Mouse (Mus musculus) CH12.LX (cell line): ENCODE measurements around the gene Spata3. TPM values are rescaled to one million over a fixed set of nuclear protein-coding genes. Genes with fewer than 3 reads are reported as not detected.

ENCODE experiments used
- DNase-seq: peaks from one replicate; pipeline ENCODE4 v3.0.0-alpha.2; 2013; ENCODE audit errors: extremely low read depth
- H3K27ac ChIP-seq: 2 replicates; pipeline ENCODE4 v1.5.1; 2012; ENCODE audit warnings: low read depth, mild to moderate bottlenecking, control low read depth, moderate library complexity; ENCODE audit not compliant: insufficient read depth
- H3K27me3 ChIP-seq: replicated peaks from 2 replicates; pipeline ENCODE3; 2012; ENCODE audit warnings: inconsistent platforms
- H3K36me3 ChIP-seq, 2 experiments: replicated peaks in 1 of 2; 2 replicates each; pipeline versions ENCODE3 to v1.6.1; 2012; ENCODE audit warnings: inconsistent platforms in 1 of 2, low read length in 1 of 2, mild to moderate bottlenecking in 1 of 2, mixed read lengths in 1 of 2, moderate library complexity in 1 of 2; ENCODE audit not compliant: control insufficient read depth in 1 of 2, insufficient read depth in 1 of 2
- H3K4me1 ChIP-seq, 2 experiments: 2 replicates each; pipeline ENCODE4 v1.6.1; 2012; ENCODE audit warnings: inconsistent platforms in 1 of 2, moderate library complexity in 1 of 2; ENCODE audit not compliant: insufficient read depth in 2 of 2, control insufficient read depth in 1 of 2
- H3K4me2 ChIP-seq: 2 replicates; pipeline ENCODE4 v1.6.1; 2012; ENCODE audit warnings: low read depth, mild to moderate bottlenecking, control low read depth; ENCODE audit not compliant: poor library complexity, insufficient read depth, severe bottlenecking
- H3K4me3 ChIP-seq, 3 experiments: fragments of 150-350 bp in 1 of 3; sonication (generic) in 1 of 3; replicated peaks in 1 of 3; 2 replicates each; pipeline versions ENCODE3 to v1.5.1; 2011 to 2012; ENCODE audit warnings: low read depth in 2 of 3, low read length in 2 of 3, mild to moderate bottlenecking in 2 of 3, moderate library complexity in 2 of 3, control low read depth in 1 of 3, improper control_type of control experiment in 1 of 3, inconsistent platforms in 1 of 3, mixed read lengths in 1 of 3; ENCODE audit not compliant: poor library complexity in 1 of 3
- H3K79me2 ChIP-seq: replicated peaks from 2 replicates; pipeline ENCODE4 v1.6.1; 2012; ENCODE audit warnings: mild to moderate bottlenecking, moderate library complexity; ENCODE audit not compliant: control insufficient read depth, poor library complexity, insufficient read depth, severe bottlenecking; ENCODE audit errors: extremely low read depth
- H3K9ac ChIP-seq: 2 replicates; pipeline ENCODE4 v1.6.1; 2012; ENCODE audit warnings: low read depth, mild to moderate bottlenecking, control low read depth, moderate library complexity; ENCODE audit not compliant: insufficient read depth
- H3K9me3 ChIP-seq: replicated peaks from 2 replicates; pipeline ENCODE3; 2012; ENCODE audit warnings: low read length, inconsistent platforms, mixed read lengths
- MAX ChIP-seq: IDR thresholded peaks from 2 replicates; pipeline ENCODE4 v1.6.1; 2011; ENCODE audit warnings: low read length, improper control_type of control experiment
- NELFE ChIP-seq: IDR thresholded peaks from 2 replicates; pipeline ENCODE4 v1.6.1; 2011; ENCODE audit warnings: low read depth, low read length, improper control_type of control experiment
- POLR2AphosphoS2 ChIP-seq: IDR thresholded peaks from 2 replicates; pipeline ENCODE4 v1.6.1; 2011; ENCODE audit warnings: low read depth, low read length, improper control_type of control experiment
- dilution Hi-C: fragments of 300-500 bp; cut with MboI; formaldehyde crosslinking; loops from 2 replicates; pipeline ENCODE4 v1.14.3; 2020; ENCODE audit warnings: low sequenced_read_pairs; ENCODE audit not compliant: extremely low pct_unique_long_range_greater_than_20kb, extremely low pct_ligation_motif_present
- in situ Hi-C: fragments of 300-500 bp; cut with MboI; formaldehyde crosslinking; loops from 3 replicates; pipeline ENCODE4 v1.14.3; 2019; ENCODE audit warnings: low sequenced_read_pairs, low pct_ligation_motif_present, low pct_unique_long_range_greater_than_20kb, mixed read lengths
- polyA plus RNA-seq: library from polyadenylated mRNA; unstranded; fragments of >175 nt; gene quantifications from 2 replicates; pipeline ENCODE4 v1.2.1, GENCODE M21; 2012; ENCODE audit warnings: low read depth; ENCODE audit not compliant: insufficient read length
- total RNA-seq, 2 experiments: library from RNA; depleted of rRNA; stranded (reverse); fragments of 300-350 nt in 1 of 2; fragments of >200 nt in 1 of 2; gene quantifications; 2 replicates each; pipeline ENCODE4 v1.2.3; 2012 to 2014

Gene Spata3
- total and polyA plus RNA-seq, 3 experiments = not detected

DNA sequence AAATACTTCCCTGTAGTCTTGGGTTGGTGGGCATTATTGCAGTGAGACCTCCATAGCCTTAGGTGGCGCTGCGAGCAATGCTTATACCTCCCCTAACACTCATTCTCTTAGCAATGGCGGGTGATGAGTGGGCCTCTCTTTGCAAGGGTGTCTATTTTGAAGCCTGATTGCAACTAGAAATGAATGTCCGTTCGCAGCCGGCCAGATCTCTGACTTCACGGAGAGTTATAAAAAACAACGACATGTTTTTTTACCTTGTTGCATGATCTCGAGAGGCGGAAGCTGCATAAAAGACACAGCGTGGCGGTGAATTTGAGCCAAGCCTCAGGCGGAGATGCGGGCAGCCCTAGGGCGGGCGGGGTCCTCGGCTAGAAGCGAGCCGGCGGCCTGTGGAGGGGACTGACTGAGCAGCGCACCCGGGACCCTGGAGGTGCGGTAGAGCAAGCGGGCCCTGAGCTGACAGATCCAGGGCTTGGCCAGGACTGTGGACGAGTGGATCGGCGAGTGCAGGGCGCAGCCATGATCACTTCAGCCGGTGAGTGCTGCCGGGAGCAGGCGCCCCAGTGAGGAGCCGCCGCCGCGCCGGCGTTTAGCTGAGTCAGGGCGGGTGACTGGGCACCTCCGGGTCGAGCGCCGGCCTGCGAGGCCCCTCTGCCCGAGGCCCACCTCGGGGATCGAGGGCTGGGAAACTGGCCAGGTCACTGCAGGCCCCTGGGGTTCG, 47.8 kb downstream of the Spata3 start, which contains the start of gene Psmd1 (continued):
- peak; percentile 75 for TF ChIP-seq NELFE
- peak; percentile 100 for TF ChIP-seq MAX

GRCm38 (mm10) chr1:86076565-86076964, 59.9 kb downstream of the Spata3 start:
- no peak overlapping the region for H3K4me2 ChIP-seq
- in situ Hi-C loops = no loop called here

More at GRCm38 (mm10) chr1:86076565-86076964, 59.9 kb downstream of the Spata3 start:
- DNase-seq = no peak
- H3K36me3 ChIP-seq = peaks cover 55 to 83% of the 10 kb centered on the region in 2 experiments
- H3K9ac ChIP-seq = no peak overlapping the region
- dilution Hi-C loops = no loop called here
- TF ChIP-seq POLR2AphosphoS2 = no peak
- TF ChIP-seq, all 38 proteins: peak for 0
- H3K27me3 ChIP-seq = no peaks in the 10 kb centered on the region
- no peak overlapping the region for H3K27ac ChIP-seq
- no peaks in the 10 kb centered on the region for H3K9me3 ChIP-seq
- H3K4me3 ChIP-seq = no peak overlapping the region
- H3K4me1 ChIP-seq = no peaks in the 10 kb centered on the region
- no peaks in the 10 kb centered on the region for H3K79me2 ChIP-seq

Other genes with a start within 250 kb of the Spata3 start
- 55.8 and 64.7 TPM in 2 replicates for gene A630001G21Rik, start 238.2 kb upstream of the Spata3 start, total RNA-seq (2012; rRNA removed)
- gene A630001G21Rik, start 238.2 kb upstream of the Spata3 start, total RNA-seq (2014; rRNA removed) = 151 and 164 TPM in 2 replicates
- 130 and 139 TPM in 2 replicates for gene A630001G21Rik, start 238.2 kb upstream of the Spata3 start, polyA plus RNA-seq
- 90.2 and 101 TPM in 2 replicates for gene Cab39, start 223.4 kb upstream of the Spata3 start, total RNA-seq (2012; rRNA removed)
- 239 and 263 TPM in 2 replicates for gene Cab39, start 223.4 kb upstream of the Spata3 start, total RNA-seq (2014; rRNA removed)
- 98.4 and 111 TPM in 2 replicates for gene Cab39, start 223.4 kb upstream of the Spata3 start, polyA plus RNA-seq
- gene Itm2c, start 122.5 kb upstream of the Spata3 start, total RNA-seq (2012; rRNA removed) = 83.3 and 107 TPM in 2 replicates
- gene Itm2c, start 122.5 kb upstream of the Spata3 start, total RNA-seq (2014; rRNA removed) = 87.9 and 96.2 TPM in 2 replicates
- gene Itm2c, start 122.5 kb upstream of the Spata3 start, polyA plus RNA-seq = 72.1 and 76.6 TPM in 2 replicates
- 0.08 and 0.17 TPM in 2 replicates for gene 4933407L21Rik, start 88.3 kb upstream of the Spata3 start, total RNA-seq (2012; rRNA removed)
- 0.19 and 0.36 TPM in 2 replicates for gene 4933407L21Rik, start 88.3 kb upstream of the Spata3 start, total RNA-seq (2014; rRNA removed)
- gene 4933407L21Rik, start 88.3 kb upstream of the Spata3 start, polyA plus RNA-seq = 0.31 and 0.71 TPM in 2 replicates
- gene Gpr55, start 55.8 kb upstream of the Spata3 start, total RNA-seq (2012; rRNA removed) = 24.3 and 25.6 TPM in 2 replicates
- gene Gpr55, start 55.8 kb upstream of the Spata3 start, total RNA-seq (2014; rRNA removed) = 16.2 and 16.4 TPM in 2 replicates
- gene Gpr55, start 55.8 kb upstream of the Spata3 start, polyA plus RNA-seq = 17.3 and 20.3 TPM in 2 replicates
- gene 2810459M11Rik, start 29.0 kb downstream of the Spata3 start, total RNA-seq (2012; rRNA removed) = not detected in 2 replicates
- not detected in 2 replicates for gene 2810459M11Rik, start 29.0 kb downstream of the Spata3 start, total RNA-seq (2014; rRNA removed)
- not detected in 2 replicates for gene 2810459M11Rik, start 29.0 kb downstream of the Spata3 start, polyA plus RNA-seq
- 87.6 and 129 TPM in 2 replicates for gene Psmd1, start 47.6 kb downstream of the Spata3 start, total RNA-seq (2012; rRNA removed)
- gene Psmd1, start 47.6 kb downstream of the Spata3 start, total RNA-seq (2014; rRNA removed) = 134 and 156 TPM in 2 replicates
- 191 and 196 TPM in 2 replicates for gene Psmd1, start 47.6 kb downstream of the Spata3 start, polyA plus RNA-seq
- 0.08 TPM in 1 of 2 replicates, not detected in the other for gene Htr2b, start 95.2 kb downstream of the Spata3 start, total RNA-seq (2012; rRNA removed)
- gene Htr2b, start 95.2 kb downstream of the Spata3 start, total RNA-seq (2014; rRNA removed) = not detected in 2 replicates
- 0.47 and 0.61 TPM in 2 replicates for gene Htr2b, start 95.2 kb downstream of the Spata3 start, polyA plus RNA-seq
- gene Gm21972, start 116.8 kb downstream of the Spata3 start, total RNA-seq (2012; rRNA removed) = 0.47 and 1.6 TPM in 2 replicates
- 4.4 and 5.3 TPM in 2 replicates for gene Gm21972, start 116.8 kb downstream of the Spata3 start, total RNA-seq (2014; rRNA removed)
- gene Gm21972, start 116.8 kb downstream of the Spata3 start, polyA plus RNA-seq = 38.2 and 78.8 TPM in 2 replicates
- gene Armc9, start 138.0 kb downstream of the Spata3 start, total RNA-seq (2012; rRNA removed) = 8.4 and 10.9 TPM in 2 replicates
- 14.3 and 15.5 TPM in 2 replicates for gene Armc9, start 138.0 kb downstream of the Spata3 start, total RNA-seq (2014; rRNA removed)
- gene Armc9, start 138.0 kb downstream of the Spata3 start, polyA plus RNA-seq = 15.1 and 15.2 TPM in 2 replicates